Mouse (Mus musculus) urinary bladder, postnatal 10 days (tissue): ENCODE measurements around the gene Enox1.

Experiments used
- DNase-seq: peaks from one replicate; pipeline ENCODE4 v3.0.0; 2022; ENCODE audit warnings: low spot score

Enox1 gene

GRCm38 (mm10) chr14:77682888-77683555 lies 526.5 kb downstream of the Enox1 start:
- DNase-seq: no peak

GRCm38 (mm10) chr14:77689816-77690215 lies 533.3 kb downstream of the Enox1 start:
- no peak for DNase-seq

- no peak for DNase-seq
Observed at GRCm38 (mm10) chr14:77705006-77705405, 548.4 kb downstream of the Enox1 start.

GRCm38 (mm10) chr14:77706511-77707246 lies 550.1 kb downstream of the Enox1 start:
- DNase-seq: no peak

GRCm38 (mm10) chr14:77707279-77707678 lies 550.7 kb downstream of the Enox1 start:
- no peak for DNase-seq

- DNase-seq: no peak
Observed at GRCm38 (mm10) chr14:77708354-77709150, 552.0 kb downstream of the Enox1 start.

GRCm38 (mm10) chr14:77714931-77715535 lies 558.5 kb downstream of the Enox1 start:
- DNase-seq: no peak

GRCm38 (mm10) chr14:77716981-77717380 lies 560.4 kb downstream of the Enox1 start:
- DNase-seq: no peak

GRCm38 (mm10) chr14:77718814-77719213 lies 562.3 kb downstream of the Enox1 start:
- DNase-seq: no peak

- DNase-seq: no peak
Observed at GRCm38 (mm10) chr14:77738056-77738455, 581.5 kb downstream of the Enox1 start.

- no peak for DNase-seq
Observed at GRCm38 (mm10) chr14:77738751-77739365, 582.3 kb downstream of the Enox1 start.

GRCm38 (mm10) chr14:77739376-77739775 lies 582.8 kb downstream of the Enox1 start:
- DNase-seq: no peak

GRCm38 (mm10) chr14:77744638-77745240 lies 588.2 kb downstream of the Enox1 start:
- no peak for DNase-seq

- no peak for DNase-seq
Observed at GRCm38 (mm10) chr14:77748920-77749319, 592.4 kb downstream of the Enox1 start.
